Mouse (Mus musculus): ENCODE data around the gene Gdap1l1.
"Not testable (repeated sequence)": the region's sequence is repeated elsewhere in the genome, so short reads cannot be mapped to it uniquely, and the experiment has no call there.

Gene Gdap1l1

DNA sequence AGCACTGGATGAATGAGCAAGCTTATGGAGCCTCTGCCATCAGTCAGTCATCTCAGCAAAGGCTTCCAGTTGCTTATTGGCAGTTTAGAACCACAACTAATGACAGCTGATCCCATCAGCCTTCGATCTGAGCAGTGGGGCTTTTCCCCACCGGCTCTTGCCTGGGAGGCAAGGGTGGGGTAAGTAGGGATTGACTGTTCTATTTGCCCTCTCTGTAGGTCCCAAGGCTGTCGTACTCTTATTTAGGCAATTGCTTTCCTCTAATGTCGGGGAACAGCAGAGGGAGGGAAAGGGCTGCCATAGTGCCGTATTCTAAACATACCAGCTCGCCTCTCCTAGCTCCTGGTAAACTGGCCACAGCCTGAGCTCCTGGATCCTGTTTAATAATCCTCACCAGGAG, 13.7 kb upstream of the Gdap1l1 start, which contains the start of gene Oser1:
Gene Oser1, minus strand, starts transcription at position 101 of the 400 bp plus-strand sequence.
- DNase-seq (ENCODE audit: low read depth): no peak

DNA sequence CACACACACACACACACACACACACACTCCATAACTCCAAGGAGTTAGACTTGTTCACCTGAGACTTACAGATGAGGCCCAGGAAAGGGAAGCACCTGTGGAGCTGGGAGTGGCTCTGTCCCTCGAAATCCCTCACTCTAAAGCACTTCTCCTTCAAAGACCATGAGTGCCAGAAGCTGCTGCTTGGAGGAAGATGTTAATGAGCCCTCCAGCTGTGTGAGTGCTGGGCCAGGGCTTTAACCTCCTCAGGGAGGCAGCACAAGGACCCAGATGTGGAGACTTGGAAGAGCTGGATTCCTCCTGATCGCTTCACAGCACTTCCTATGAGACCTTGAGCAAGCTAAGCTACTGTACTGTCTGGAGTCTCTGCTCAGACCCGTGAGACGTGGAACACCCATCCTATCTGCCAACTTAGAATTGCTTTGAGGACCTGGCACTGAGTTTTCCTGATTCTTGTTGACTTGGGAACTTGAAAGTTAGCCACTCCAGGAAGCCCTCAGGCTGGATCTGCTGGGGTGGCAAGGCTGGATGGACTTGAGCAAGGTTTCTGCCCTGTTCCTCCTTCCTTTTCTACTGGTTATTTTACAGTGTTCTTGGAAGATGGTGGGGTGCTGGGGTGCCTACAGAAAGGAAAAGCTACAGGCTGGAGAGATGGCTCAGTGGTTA, 9.8 kb upstream of the Gdap1l1 start:
- DNase-seq (ENCODE audit: low read depth): no peak

DNA sequence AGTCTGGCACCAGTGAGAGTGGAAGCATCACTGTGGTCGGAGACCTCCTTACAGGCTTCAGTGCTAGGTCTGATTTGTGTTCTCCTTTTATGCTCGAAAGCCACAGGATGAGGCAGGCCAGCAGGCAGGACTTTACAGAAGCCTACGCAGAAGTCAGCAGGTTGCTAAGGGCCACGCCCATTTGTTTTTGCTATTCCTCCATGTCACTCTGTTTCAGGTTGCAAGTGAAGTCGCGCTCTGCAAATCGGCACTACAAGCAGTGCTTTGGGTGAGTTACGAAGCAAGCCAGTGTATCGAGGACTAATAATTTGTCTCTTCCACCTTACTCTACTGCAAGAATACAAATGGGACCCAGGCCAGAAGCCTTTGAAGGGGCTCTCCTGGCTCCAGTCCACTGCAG, 7.0 kb upstream of the Gdap1l1 start:
- DNase-seq (ENCODE audit: low read depth): no peak

GRCm38 (mm10) chr2:163433971-163434370, 4.3 kb upstream of the Gdap1l1 start:
- no peak for DNase-seq (ENCODE audit: low read depth)

- DNase-seq (ENCODE audit: low read depth): no peak
Observed at GRCm38 (mm10) chr2:163437800-163438199, 476 bp upstream of the Gdap1l1 start.

DNA sequence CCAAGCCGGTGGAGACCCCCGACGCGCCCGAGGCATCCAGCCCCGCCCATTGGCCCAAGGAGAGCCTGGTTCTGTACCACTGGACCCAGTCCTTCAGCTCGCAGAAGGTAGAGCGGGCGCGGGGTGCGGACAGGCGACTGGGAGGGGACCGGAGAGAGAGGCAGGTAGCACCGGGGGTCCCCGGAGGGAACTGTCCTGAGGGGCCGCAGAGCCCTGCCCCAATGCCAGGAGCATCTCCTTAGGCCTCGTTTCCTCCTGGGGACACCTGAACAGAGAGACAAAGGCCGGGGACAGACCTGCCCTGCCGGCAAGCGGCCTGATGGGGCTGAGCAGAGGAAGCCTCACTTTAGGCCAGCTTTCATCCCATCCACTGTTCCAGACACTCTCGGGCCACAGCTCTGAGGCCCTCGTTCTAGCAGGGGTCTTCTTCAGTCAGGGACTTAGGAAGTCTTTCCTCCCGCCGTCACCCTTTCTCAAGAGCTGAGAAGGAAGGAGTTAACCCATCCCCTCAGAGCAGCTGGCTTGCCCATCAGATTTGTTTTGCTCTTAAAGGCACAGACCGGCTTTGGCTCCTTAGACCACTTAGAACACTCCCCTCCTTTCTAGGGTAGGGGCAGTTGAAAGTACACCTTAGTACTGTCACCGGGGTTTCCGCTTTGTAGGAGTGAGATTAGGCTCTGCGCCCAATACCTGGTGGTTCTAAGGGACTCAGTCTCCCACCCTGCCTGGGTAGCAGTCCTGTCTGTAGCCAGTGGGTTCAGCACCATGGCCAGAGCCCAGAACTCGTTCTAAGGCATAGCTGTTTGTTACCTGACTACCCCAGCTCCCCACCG, 559 bp downstream of the Gdap1l1 start:
- DNase-seq (ENCODE audit: low read depth): no peak

- no peak for DNase-seq (ENCODE audit: low read depth)
Observed at GRCm38 (mm10) chr2:163439488-163439887, 1.2 kb downstream of the Gdap1l1 start.

DNA sequence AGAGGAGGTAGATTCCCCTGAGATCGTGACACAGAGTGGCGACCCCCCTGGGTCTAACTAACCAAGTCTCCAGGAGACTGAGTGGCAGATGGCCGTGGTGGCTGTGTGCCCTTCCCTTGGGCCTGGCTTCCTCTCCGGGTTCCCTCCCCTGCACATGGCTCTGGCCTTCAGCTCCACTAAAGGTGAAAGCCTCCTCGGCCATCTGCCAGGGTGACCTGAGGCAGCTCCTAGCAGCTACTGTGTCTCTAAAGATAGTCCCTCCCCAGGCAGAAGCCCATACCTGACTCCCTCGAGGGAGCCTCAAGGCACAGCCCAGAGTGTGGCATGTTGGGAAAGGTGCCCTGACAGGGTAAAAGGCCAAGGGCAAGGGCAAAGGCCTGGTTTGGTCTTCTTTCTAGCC, 5.3 kb downstream of the Gdap1l1 start:
- no peak for DNase-seq (ENCODE audit: low read depth)

DNA sequence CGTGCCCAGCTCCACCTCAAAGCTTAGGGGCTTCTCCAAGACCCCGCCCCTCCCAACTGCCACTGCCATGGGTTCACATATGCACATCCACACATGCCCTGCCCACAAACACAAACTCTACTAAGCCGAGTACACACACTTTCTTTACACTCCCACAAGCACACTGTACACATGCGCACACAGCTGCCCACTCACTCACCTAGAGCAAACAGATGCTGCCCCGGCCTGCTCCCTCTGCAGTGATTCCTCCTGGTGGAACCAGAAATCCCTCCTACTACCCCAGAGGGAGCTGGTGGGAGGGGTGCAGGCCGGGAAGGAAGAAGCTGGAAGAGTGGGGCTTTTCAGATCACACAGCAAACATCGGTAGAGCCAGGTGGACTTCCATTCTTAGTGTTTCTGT, 5.7 kb downstream of the Gdap1l1 start:
- DNase-seq (ENCODE audit: low read depth): no peak

DNA sequence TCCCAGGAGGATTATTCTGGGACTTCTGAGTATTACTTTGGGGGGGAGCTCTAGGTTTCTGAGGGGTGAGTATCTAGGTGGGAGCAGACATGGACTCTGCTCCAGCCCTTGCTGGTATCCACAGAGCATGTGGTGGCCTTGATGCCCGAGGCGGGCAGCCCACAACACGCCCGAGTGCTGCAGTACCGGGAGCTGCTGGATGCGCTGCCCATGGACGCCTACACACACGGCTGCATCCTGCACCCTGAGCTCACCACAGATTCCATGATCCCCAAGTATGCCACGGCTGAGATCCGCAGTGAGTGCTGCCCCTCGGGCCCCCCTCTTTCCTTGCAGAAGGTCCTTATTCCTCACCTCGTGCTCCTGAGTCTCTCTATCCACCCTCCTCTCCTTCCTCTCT, 9.1 kb downstream of the Gdap1l1 start:
- DNase-seq (ENCODE audit: low read depth): no peak

- no peak for DNase-seq (ENCODE audit: low read depth)
Observed at GRCm38 (mm10) chr2:163449276-163449675, 11.0 kb downstream of the Gdap1l1 start.

GRCm38 (mm10) chr2:163450668-163451295, 12.5 kb downstream of the Gdap1l1 start:
- DNase-seq (ENCODE audit: low read depth): no peak

- no peak for DNase-seq (ENCODE audit: low read depth)
Observed at GRCm38 (mm10) chr2:163452738-163453137, 14.5 kb downstream of the Gdap1l1 start.

- DNase-seq (ENCODE audit: low read depth): no peak
Observed at GRCm38 (mm10) chr2:163453378-163453777, 15.1 kb downstream of the Gdap1l1 start.

- DNase-seq (ENCODE audit: low read depth): no peak
Observed at GRCm38 (mm10) chr2:163458539-163459265, 20.4 kb downstream of the Gdap1l1 start.

DNA sequence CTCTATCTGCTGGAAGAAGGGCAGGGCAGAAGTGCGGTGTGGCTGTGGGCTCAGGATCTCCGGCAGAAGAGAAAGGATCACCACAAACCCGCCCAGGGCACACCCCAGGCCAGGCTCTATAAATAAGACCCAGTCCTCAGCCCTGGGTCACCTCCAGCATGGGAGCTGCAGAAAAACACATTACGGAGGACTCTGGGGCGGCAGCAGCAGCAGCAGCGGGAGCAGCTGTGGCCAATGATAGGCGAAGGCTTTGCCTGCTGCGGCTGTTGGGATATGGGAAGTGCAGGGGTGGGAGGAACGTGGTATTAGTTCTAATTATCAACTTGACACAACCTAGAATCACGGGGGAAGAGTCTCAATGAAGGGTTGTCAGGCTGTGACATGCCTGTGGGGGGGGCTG, 21.1 kb downstream of the Gdap1l1 start:
- DNase-seq (ENCODE audit: low read depth): no peak

DNA sequence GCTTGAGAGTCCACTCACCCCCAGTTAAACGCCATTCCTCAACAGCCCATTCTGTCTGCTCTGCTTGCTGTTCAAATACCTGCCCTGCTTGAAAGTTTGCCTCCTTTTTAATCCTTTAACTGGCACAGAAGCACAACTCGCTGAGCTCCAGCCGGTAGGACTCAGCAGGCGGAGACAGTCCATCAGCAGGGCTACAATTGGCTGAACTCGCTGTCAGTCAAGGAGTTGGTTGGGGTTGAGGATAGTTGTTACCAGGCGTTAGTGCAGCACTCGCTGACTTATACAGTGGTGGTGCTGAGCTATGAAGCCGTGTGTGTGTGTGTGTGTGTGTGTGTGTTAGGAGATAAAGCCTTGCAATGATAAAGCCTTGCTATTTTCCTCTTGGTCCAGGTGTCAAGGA, 22.3 kb downstream of the Gdap1l1 start:
- no peak for DNase-seq (ENCODE audit: low read depth)

GRCm38 (mm10) chr2:163461307-163461706, 23.0 kb downstream of the Gdap1l1 start:
- not testable (repeated sequence) for DNase-seq (ENCODE audit: low read depth)

- no peak for DNase-seq (ENCODE audit: low read depth)
Observed at GRCm38 (mm10) chr2:163462386-163462785, 24.1 kb downstream of the Gdap1l1 start.

- DNase-seq (ENCODE audit: low read depth): no peak
Observed at GRCm38 (mm10) chr2:163462801-163463200, 24.5 kb downstream of the Gdap1l1 start.

DNA sequence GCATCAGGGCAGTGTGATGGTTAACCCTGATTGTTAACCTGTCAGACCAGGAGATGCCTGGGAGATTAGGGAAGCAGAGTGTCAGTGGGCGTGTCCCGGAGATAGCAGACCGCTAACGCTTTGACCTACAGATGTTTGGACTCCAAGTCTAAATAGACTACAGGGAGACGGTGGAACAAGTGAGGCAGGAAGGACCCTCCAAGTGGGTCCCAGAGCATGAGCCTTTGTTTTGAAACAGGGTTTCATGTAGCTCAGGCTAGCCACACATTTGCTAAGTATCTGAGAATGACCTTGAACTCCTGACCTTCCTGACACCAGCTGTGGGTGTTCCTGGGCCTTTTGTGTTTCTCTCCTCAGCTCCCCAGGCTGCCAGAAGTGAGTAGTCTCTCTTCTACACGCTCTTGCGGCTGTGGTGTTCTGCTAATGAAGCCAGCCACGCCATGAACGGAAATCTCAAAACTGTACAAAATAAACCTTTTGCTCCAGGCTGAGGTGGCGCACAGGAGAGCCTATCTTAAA, 25.0 kb downstream of the Gdap1l1 start:
- no peak for DNase-seq (ENCODE audit: low read depth)

DNA sequence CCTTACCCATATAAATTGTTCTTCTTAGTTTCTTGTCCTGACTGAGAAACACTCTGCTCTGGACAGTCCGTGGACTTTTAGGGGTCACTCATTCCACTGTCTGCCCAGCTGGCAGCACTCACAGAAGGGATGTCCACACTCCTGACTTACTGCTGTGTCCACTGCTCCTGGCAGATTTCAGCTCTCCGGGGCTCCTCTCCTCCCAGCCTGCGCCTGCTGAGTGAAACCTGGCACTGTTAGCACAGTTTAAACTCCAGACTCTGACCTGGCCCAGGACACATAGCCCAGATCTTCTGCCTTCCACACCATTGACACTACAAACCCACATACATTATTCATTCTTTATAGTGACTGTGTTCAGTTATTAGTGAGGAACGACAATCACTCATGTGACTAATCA, 25.7 kb downstream of the Gdap1l1 start:
- DNase-seq (ENCODE audit: low read depth): no peak

Data from naive thymus-derived CD4-positive, alpha-beta T cell, adult 2 months (primary cell).